33 mouse cellular contexts compared by ENCODE assay signal in genomic region chr1:38839944-38840343, GRCm38 (mm10). TPM values are rescaled to one million over a fixed set of nuclear protein-coding genes. Genes with fewer than 3 reads are reported as not detected.
"Had no signal": no experiment of that assay in that cellular context is flagged by ENCODE, and none has a peak within 500 bp of the region (broad histone marks: within the 10 kb centered on the region; RNA-seq: fewer than 3 reads in every experiment).

No protein-coding gene starts in this region.

- H3K4me2 ChIP-seq: limb, embryonic 12.5 days; limb, embryonic 13.5 days; limb, embryonic 15.5 days; liver, embryonic 11.5 days; liver, embryonic 12.5 days; liver, embryonic 13.5 days; liver, embryonic 15.5 days; lung, embryonic 14.5 days; lung, embryonic 15.5 days; midbrain, embryonic 12.5 days; midbrain, embryonic 13.5 days; midbrain, embryonic 15.5 days; neural tube, embryonic 12.5 days; neural tube, embryonic 13.5 days had no signal

- H3K4me1 ChIP-seq: liver, embryonic 12.5 days; liver, embryonic 15.5 days had no signal

- H3K27me3 ChIP-seq: midbrain, embryonic 15.5 days had no signal

- H3K27ac ChIP-seq: limb, embryonic 10.5 days; limb, embryonic 12.5 days; limb, embryonic 13.5 days; limb, embryonic 15.5 days; liver, embryonic 12.5 days; liver, embryonic 13.5 days; liver, embryonic 14.5 days; liver, embryonic 15.5 days; lung, embryonic 15.5 days; macrophage; midbrain, embryonic 10.5 days; midbrain, embryonic 12.5 days; midbrain, embryonic 13.5 days; midbrain, embryonic 15.5 days; neural tube, embryonic 12.5 days; neural tube, embryonic 13.5 days had no signal

- H3K9me3 ChIP-seq: limb, embryonic 10.5 days; limb, embryonic 12.5 days; limb, embryonic 13.5 days; limb, embryonic 15.5 days; liver, embryonic 12.5 days; liver, embryonic 13.5 days; liver, embryonic 15.5 days; lung, embryonic 15.5 days; midbrain, embryonic 10.5 days; midbrain, embryonic 12.5 days; midbrain, embryonic 13.5 days; midbrain, embryonic 15.5 days; neural tube, embryonic 12.5 days; neural tube, embryonic 13.5 days had no signal

- H3K4me3 ChIP-seq: limb, embryonic 10.5 days; limb, embryonic 12.5 days; limb, embryonic 13.5 days; limb, embryonic 15.5 days; liver, embryonic 12.5 days; liver, embryonic 13.5 days; liver, embryonic 15.5 days; lung, embryonic 15.5 days; midbrain, embryonic 10.5 days; midbrain, embryonic 12.5 days; midbrain, embryonic 13.5 days; midbrain, embryonic 15.5 days; myocyte; neural tube, embryonic 12.5 days; neural tube, embryonic 13.5 days had no signal

- H3K9ac ChIP-seq: limb, embryonic 12.5 days; limb, embryonic 13.5 days; limb, embryonic 15.5 days; liver, embryonic 12.5 days; liver, embryonic 13.5 days; liver, embryonic 14.5 days; liver, embryonic 15.5 days; liver, postnatal 0 days; lung, embryonic 14.5 days; lung, embryonic 15.5 days; midbrain, embryonic 12.5 days; midbrain, embryonic 13.5 days; midbrain, embryonic 15.5 days; neural tube, embryonic 12.5 days; neural tube, embryonic 13.5 days had no signal

- ATAC-seq: liver, embryonic 12.5 days; liver, postnatal 0 days; lung, postnatal 0 days; midbrain, embryonic 13.5 days; midbrain, embryonic 15.5 days; midbrain, embryonic 16.5 days had no signal

- H3K36me3 ChIP-seq: limb, embryonic 10.5 days; limb, embryonic 12.5 days; limb, embryonic 13.5 days; limb, embryonic 15.5 days; liver, embryonic 12.5 days; liver, embryonic 13.5 days; liver, embryonic 15.5 days; lung, embryonic 15.5 days; midbrain, embryonic 10.5 days; midbrain, embryonic 12.5 days; midbrain, embryonic 13.5 days; midbrain, embryonic 15.5 days; neural tube, embryonic 12.5 days; neural tube, embryonic 13.5 days had no signal

- DNase-seq: left cerebral cortex, postnatal 4 days; liver; liver, embryonic 13.5 days; liver, postnatal 0 days; lung, adult 18-20 months; lung, adult 2 months; lung, embryonic 14.5 days; lung, postnatal 10 days; lung, postnatal 14 days; lung, postnatal 36 days; lung, postnatal 4 days; midbrain, embryonic 14.5 days had no signal

RNA-seq across cellular contexts. Expression of gene Lonrf2, which starts 3.4 kb away (rescaled TPM):
- total RNA-seq: liver, adult 2 months; monocyte, adult 5-6 weeks had no signal
- polyA plus RNA-seq: liver, adult 2 months; macrophage; myocyte had no signal

RNA-seq across cellular contexts. Expression of gene Chst10, which starts 58.0 kb away (rescaled TPM):
- polyA plus RNA-seq: myocyte had no signal
